Mouse (Mus musculus): ENCODE results near the gene Hoxb5. TPM values are rescaled to one million over a fixed set of nuclear protein-coding genes. Genes with fewer than 3 reads are reported as not detected.

The Hoxb5 gene
- 2.6 and 5.1 TPM in 2 replicates for polyA plus RNA-seq (2012; rRNA removed)

DNA sequence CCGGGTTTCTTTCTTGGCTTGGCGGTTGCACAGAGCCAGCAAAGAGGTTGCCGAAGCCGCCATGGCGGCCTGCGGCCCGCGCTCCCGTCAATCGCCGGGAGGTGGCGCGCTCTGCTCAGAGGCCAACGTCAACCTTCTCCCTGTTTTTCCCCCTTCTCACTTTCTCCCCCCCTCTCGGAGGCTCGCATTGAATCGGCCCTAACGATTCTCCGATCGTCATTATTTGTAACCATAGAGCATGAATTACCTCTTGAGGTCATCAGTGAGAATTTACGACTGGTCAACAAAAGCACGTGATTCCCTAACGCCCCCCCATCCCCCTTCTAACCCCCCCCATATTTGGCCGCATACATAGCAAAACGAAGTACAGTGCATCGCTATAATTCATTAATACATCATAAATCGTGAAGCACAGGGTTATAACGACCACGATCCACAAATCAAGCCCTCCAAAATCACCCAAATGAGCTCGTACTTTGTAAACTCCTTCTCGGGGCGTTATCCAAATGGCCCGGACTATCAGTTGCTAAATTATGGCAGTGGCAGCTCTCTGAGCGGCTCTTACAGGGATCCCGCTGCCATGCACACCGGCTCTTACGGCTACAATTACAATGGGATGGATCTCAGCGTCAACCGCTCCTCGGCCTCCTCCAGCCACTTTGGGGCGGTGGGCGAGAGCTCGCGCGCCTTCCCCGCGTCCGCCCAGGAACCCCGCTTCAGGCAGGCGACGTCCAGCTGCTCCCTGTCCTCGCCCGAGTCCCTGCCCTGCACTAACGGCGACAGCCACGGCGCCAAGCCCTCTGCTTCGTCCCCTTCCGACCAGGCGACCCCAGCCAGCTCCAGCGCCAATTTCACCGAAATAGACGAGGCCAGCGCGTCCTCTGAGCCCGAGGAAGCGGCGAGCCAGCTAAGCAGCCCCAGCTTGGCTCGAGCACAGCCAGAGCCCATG lies at the start of gene Hoxb5:
TSS of gene Hoxb5 (plus strand) at position 186 of the 949 bp plus-strand sequence.
- no peak for DNase-seq (ENCODE audit: low read depth, low spot score)
- WGBS = 18% methylated on average over 69 of the region's 69 CpGs

DNA sequence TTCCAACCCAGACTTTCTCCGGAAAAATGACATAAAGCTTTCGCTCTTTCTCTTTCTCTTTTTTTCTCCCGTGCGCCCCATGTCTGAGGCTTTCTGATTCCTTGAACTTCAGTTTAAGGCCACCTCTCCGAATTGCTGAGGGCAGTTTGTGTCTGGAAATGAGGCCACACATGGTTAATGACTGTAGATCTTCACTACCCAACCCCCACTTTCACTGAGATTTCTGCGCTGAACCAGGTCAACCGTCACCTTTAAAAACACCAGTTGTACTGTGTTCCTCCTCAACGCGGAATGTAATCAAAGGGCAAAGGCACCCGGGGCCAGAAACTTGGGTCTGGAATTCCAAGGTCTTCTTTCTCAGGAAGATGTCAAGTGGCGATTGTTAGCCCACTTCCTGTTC lies 48.9 kb upstream of the Hoxb5 start:
- WGBS = 3% methylated on average over 11 of the region's 11 CpGs
- DNase-seq (ENCODE audit: low read depth, low spot score) = peak; percentile 28

DNA sequence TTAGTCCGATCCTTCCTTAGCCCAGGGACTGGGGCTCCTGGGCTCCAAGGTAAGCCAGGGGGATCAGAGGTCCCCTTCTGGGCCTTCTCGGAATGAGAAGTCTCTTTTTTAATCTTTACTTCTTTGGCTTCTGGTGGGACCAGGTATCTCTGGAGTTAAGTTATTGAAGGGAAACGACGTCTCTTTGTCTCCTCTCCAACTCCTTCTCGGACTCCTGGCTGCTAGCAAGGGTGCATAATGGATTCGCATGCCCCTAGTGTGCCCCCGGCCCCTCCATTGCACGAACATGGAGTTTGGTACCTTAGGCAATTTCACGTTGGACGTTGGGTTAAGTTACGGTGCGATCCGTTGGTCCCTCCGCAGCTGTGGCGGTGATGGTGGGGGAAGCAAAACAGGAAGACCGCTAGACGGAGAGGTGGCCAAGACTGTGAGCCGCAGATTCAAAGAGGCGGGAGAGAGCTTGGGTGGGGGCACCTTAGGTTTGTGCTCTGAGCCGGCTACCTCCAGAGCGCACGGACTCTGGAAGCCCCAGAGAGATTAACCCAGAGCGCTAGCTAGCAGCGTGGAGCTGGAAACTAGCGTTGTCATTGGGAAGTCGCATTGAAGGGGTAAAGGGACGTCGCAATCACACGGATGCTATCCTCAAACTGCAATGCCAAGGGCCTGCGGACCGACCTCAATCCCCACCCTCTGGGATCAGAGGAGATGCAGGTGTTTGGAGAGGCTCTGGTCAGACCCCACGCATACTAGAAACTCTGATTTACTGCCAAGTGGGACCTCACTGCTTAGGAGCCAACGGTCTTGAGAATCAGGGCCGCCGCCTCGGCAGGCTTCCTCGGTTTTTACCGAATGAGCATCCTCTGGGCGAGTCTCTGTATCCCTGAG lies 47.8 kb upstream of the Hoxb5 start:
- 4% methylated on average over 39 of the region's 39 CpGs for WGBS
- no peak for DNase-seq (ENCODE audit: low read depth, low spot score)

DNA sequence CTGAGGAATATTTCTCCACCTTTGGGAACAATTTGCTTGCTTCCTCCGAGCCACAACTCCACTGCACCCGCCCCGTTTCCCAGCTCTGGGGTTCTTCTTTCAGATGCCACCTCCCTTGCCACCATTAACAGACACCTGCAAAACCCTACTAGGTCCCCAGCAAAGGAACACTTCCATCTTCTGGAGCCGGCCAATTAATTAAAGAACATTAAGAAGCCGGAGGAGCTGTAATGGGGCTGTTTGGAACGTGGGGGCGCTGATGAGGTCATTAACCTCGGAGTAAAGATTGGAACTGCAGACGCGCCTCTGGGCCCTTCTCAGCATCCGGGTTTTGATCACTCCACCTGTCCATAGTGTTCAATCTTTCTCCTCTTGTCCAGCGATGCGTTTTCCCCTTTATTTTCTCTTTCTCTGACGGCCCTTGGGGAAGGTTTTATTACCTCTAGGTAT lies 47.1 kb upstream of the Hoxb5 start:
- WGBS = 9% methylated on average over 14 of the region's 14 CpGs

DNA sequence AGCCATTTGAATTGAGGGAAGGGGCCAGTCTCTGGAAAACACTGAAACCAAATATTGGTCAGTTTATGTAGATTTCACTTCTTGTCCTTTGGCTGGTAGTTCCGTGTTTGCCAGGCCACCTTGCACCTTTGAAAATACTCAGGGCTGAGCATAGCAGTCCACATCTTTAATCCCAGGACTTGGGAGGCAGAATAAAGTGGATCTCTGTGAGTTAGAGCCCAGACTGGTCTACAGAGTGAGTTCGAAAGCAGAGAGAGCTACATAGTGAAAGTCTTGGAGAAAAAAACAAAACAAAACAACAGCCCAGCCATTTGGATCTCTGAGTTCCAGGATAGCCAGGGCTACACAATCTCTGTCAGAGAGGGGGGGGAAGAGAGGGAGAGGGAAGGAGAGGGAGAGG lies 46.0 kb upstream of the Hoxb5 start:
- DNase-seq (ENCODE audit: low read depth, low spot score) = no peak
- 25% methylated on average over 2 of the region's 2 CpGs for WGBS

More for the DNA sequence above, 47.1 kb upstream of the Hoxb5 start:
- no peak for DNase-seq (ENCODE audit: low read depth, low spot score)

DNA sequence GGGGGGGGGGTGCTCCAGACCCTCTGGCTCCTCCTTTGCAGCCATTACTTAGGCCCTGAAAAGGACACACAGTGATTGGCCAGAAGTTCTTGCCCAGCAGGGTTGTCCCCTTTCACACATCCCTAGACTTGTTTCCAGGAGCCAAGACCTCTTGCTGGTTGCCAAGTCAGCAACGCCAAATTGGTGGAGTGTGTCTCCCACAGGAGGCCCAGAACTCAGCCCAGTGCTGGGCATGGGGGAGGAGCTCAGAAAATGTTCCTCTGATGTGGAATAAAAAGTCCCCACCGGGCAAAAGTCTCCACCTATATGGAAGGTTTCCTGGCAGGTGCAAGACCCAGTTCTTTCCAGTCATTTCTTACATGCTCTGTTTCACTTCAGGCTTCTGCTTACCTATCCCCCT lies 44.1 kb upstream of the Hoxb5 start:
- WGBS = 11% methylated on average over 2 of the region's 2 CpGs
- no peak for DNase-seq (ENCODE audit: low read depth, low spot score)

DNA sequence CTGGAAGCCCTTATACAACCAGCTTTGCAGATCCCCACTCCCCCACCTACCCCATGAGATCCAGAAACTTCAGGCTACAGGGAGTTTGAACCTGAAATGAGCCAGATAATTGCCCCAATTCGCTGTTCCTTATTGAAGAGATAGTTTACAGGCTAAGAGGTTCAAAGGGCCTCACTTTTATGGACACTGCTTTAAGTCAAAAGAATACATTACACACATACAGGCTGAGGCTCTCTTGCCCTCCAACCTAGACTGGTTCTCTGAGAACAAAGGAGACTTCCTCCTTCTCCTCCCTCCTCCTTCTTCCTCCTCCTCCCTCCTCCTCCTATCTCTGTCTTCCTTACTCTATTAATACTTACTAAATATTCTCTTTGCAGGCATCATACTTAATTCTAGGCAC lies 43.6 kb upstream of the Hoxb5 start:
- peak; percentile 71 for DNase-seq (ENCODE audit: low read depth, low spot score)
- WGBS = 0% methylated on average over 1 of the region's 1 CpGs

DNA sequence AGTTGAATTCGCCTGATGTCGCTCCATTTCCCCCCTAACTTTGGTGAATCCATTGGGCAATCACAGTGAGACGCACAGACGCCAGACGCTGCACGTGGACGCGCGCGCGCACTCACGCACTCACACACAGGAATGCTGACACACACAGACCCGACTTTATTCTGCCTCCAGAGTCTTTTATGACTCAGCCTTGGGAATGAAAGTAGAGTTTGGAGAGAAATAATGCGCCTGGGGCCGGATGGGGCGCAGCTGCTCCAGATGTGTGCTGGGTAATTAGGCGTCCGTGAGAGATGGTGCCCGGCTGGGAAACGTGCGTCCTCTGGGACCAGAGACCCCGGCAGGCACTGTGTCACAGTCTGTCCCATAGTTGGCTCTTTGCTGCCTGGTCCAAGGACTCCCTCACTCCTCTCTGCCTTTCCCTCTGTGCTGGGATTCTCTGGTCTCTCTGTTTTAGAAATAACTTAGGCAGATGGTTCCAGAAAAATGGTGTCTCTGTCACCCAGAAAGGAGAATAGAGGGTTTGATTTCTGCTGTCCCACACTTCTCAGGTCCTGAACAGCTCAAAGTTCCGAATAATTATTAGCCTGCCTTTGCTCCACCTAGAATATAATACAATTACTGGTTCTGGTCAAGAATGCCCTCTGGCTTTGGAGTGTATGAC lies 42.7 kb upstream of the Hoxb5 start:
- peak; percentile 48 for DNase-seq (ENCODE audit: low read depth, low spot score)
- WGBS = 6% methylated on average over 23 of the region's 23 CpGs

DNA sequence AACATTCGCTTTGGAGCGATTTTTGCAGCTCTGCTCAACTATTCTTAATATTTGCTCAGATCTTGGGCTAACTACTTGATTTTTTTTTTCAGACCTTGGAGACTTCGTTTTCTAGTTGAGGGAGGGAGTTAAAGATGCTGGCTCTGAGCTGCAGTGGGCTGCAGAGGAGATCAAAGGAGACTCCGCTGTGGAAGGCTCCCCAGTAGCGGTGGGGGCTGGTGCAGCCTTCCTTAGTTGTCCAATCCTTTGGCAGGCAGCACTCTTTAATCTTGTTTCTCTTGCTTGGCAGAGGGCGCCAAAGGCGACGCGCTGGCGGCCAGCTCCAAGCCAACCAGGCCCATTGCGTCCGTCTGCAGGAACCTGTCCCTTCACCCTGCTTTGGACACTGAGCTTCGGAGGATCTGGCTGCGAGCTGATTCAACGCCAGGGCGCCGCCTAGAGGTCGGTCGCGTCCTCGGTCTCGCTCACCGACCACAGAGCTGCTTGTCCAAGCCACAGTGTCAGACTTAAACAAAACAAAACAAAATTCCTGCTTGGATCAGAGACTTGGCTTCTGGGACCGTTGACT lies 41.7 kb upstream of the Hoxb5 start:
- DNase-seq (ENCODE audit: low read depth, low spot score) = peak; percentile 67
- WGBS = 3% methylated on average over 24 of the region's 24 CpGs

DNA sequence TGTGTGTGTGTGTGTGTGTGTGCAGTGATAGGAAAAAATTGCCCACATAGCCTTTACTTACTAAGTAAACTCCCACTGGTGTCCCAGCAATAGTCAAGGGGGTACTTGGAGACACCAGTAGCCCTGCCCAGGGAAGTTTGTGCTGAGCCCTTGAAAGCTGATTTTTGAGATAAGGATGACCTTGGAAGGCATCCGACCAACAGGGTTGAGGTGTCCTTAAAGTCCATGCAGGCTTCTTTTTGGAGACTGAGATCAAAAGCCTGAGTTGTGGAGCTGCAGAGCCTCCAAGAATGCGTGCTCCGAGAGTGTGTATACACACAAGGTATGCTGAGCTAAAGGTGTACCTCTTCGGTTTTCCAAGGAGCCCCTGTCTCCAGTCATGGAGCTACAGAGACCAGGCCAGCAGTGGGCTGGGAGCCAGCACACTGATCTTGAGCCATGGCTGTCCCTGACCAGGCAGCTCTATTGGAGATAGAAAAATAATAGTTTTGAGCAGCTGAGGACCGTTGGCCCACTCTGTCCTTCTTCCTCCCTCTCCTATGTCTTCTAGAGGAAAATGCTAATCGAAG lies 40.8 kb upstream of the Hoxb5 start:
- DNase-seq (ENCODE audit: low read depth, low spot score) = no peak
- WGBS = 18% methylated on average over 6 of the region's 6 CpGs

DNA sequence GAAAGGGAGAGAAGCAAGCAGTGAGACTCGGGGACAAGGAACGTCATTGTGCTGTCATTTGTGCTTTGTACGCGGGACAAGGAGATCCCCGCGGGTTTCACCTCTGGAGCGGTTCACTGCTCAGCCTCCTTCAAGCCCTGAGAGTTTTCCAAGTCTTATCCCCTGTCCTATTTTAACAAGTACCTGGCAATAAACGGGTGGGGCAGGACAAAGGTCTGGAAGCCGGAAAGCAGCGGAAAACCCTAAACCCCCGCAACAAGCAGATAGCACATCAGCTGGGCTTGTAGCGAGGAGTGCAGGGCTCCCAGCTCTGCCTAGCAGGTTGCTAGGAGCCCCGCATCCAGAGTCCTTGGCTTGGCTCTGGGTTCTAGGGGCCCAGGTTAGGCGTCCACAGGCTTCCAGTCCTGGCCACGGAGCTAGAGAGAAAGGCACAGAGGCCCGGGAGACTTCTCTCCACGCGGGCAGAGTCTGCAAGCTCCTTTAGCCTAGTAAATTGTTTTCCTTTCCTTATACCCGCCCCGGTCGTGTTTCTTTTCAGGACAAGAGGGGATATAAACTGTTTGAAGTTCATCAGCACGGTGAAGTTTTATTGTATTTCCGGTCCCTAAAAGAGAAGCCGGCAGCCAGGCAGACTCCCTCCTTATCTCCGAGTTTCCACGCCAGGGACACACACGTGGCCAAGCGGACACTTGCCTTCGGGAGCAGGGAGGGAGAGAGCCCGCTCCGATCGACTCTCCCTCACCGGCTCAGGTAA lies 39.3 kb upstream of the Hoxb5 start:
- 8% methylated on average over 33 of the region's 33 CpGs for WGBS
- DNase-seq (ENCODE audit: low read depth, low spot score) = no peak

DNA sequence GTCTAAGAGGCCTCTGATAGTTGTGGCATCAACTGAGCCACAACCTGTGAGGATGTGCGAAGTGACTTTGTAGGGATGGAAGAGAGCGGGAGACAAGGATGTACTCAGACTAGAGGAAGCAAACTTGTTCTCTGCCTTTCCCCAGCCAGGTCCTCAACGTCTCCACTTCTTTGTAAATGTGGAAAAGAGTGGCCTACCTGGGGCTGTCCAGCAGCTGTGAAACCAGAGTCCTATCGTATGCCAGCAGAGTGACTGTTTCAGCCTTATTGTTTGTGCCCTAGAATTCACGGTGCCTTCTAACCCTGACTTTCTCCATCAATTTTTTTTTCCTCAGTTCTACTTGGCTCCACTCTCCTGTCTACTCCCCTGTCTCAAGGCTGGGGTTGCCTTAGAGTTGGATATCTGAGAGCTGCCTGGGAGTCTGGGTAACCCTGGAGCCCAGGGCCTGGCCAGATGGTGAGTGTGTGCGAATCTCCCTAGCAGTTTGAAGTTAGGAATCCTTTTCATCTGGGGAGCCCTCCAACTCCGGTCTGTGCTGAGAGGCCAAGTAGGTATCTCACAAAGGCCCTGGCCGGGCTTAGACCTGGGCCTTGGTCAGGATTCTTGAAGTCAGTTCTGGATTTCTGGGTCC lies 38.6 kb upstream of the Hoxb5 start:
- DNase-seq (ENCODE audit: low read depth, low spot score) = no peak
- 24% methylated on average over 8 of the region's 8 CpGs for WGBS

DNA sequence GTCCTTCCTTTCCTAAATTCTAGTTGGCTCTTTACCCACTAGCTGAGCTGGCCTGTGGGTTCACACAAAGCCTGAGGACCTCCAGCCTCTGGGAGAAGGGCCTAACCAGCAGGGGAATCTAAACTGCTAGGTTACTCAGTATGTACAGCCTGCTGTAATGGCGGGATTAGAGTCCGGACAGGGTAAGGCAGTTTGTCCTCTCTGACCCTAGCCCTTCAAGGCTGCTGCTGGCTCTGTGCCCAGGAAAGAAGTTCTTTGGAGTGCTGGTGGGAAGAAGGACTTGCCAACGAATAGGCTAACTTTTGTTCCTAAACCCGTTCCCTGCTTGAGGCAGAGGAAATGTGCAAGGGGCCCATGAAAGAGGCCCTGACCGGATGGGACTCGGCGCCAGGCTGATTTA lies 37.2 kb upstream of the Hoxb5 start:
- DNase-seq (ENCODE audit: low read depth, low spot score) = no peak
- 9% methylated on average over 7 of the region's 7 CpGs for WGBS

DNA sequence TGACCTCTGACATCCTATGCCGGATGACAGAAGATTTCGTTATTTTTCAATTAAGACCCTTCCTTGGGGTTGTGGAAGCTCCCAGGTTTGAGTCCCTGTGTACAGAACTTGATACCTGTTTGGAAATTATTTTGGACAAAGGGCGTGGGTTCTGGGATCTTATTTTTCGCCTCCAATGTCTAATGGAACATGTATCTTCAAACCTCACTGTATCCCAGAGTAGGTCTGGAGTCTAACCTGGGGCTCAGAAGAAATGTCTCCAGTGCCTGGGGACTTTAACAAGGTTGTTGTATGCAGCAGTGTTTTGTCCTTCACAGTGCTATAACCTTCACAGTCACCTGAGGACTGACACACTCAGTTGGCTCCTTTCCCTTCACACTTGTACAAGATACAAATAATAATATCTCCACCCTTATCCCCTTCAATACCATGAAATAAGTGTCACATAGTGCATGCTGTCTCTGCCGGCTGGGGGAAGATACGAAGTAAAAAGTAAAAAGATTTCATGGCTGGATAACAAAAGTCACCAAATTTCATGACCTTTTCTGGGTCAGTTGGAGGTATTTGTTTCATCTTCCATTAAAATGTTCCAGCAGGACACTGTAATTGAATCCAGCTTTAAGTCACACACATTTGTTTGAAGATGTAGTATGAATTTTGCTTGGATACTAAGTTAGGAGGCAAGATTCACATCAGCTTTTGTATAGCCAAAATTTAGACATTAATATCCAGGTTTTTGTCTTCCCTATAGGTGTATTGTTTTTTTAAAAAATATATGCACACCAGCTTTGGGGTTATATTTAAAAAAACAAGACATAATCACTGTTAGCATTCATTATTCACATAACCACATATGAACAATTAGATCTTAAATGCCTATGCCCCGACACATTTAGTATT lies 35.9 kb upstream of the Hoxb5 start:
- DNase-seq (ENCODE audit: low read depth, low spot score) = no peak
- 44% methylated on average over 7 of the region's 7 CpGs for WGBS

DNA sequence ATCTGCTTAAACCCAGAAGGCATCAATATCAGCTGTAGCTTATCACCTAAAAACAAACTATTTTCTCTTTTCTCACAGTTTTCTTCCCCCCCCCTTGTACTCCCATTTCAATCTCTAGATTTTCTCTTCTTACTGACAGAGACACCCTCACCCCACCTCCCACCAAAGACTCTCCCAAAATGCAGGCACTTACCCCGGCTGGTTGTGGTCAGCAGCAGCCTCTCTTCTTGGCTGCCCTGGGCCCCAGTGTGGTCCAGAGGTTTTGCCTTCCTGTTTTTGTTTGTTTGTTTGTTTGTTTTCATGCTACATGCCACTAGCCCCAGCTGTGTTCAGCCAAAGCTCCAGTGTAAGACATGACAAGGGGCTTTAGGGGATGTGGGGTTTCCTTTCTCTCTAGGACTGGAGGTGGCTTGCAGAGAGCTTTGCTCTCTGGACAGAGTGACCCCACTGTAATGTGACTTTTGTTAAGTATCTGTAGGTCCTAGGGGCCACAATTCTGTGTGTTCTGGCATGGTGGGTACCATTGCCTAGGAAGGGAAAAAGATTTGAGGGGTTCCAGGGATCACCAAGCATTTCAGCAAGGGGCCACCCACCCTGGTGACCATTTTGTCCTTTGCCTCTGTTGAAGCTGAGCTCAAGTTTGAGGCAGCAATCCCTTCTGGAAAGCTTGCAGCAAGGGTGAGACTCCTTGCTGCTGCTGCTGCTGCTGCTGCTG lies 34.9 kb upstream of the Hoxb5 start:
- WGBS = 50% methylated on average over 1 of the region's 1 CpGs
- DNase-seq (ENCODE audit: low read depth, low spot score) = no peak

DNA sequence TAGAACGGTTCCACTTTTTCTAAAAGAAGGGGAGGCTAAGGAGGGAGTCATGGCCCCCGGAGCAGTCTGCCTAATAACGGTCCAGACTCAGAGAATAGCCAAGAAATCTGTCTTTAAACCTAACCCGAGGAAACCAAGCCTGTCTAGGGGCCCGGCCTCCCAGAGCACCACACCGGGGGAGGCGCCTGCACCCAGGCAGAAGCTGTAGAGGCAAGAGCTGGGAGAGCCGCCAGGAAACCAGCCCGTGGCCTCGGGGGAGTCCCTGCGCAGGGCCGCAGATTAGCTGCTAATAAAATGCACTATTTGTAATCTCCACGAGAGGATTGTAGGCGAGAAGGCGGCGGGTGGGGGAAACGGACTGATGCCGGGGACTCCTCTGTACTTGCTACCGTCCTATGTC lies 33.3 kb upstream of the Hoxb5 start:
- under 1% methylated on average over 19 of the region's 19 CpGs for WGBS
- no peak for DNase-seq (ENCODE audit: low read depth, low spot score)
